Mouse (Mus musculus): ENCODE data around the gene 2510039O18Rik. TPM values are rescaled to one million over a fixed set of nuclear protein-coding genes. Genes with fewer than 3 reads are reported as not detected.

Gene 2510039O18Rik
- total RNA-seq (2021), result 10 to 100 TPM; 28.2 to 30.1 TPM
- long read RNA-seq, transcript 2510039O18Rik-201 (3 exons, 2,731 nt), result major isoform, 53 of 64 reads
- long read RNA-seq, partial matches to known transcripts, result 4 of 64 reads
- long read RNA-seq, other reads (novel, unspliced or antisense), result 7 of 64 reads

DNA sequence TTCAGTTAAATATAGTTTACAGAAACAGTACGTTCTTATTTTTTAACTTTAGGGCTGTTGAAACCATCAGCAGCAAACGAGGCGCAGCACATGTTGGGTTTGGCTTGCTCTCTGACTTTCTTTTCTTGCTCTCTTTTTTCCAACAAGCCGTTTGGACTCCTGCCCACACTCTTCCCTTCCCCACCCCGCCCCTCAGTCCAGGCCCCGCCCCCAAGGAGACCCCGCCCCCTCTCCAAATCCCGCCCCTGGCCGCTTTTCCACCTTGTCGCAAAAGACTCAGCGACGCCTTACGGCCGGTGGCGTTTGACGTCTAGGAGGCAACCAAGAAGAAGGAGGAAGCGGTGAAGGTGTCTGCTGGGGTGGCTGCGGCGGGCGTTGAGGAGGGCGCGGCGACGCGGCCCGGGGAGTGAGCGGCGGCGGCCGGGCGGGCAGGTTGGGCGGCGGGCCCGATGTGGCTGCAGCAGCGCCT, at the start of gene 2510039O18Rik:
TSS of gene 2510039O18Rik (plus strand) at position 320 of the 469 bp plus-strand sequence.
- peak; percentile 68 to 90 for DNase-seq (ENCODE audit: low spot score in 2 of 2)

DNA sequence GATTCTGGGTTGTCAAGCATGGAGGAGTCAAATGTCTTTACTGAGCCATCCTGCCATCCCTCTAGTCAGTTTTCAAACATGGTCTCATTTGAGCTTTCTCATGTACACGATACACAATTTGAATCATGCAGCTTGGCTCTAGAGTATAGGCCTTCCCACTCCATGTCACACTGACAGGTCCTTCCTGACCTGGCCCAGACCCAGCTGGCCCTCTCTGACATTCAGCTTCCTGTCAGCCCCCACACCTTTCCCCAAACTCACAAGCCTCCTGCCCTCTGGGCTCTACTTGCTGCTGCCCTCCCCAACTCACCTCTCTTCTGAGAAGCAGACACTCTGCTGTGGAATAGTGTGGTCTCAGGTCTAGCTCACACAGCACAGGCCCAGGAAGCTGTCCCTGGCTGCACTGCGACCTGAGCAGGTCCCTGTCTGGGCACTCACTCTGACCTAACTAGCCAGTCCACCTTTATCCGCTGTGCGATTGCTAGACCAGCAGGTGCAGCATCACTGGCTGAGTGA, 44.8 kb upstream of the 2510039O18Rik start:
- no peak for DNase-seq (ENCODE audit: low spot score in 2 of 2)

DNA sequence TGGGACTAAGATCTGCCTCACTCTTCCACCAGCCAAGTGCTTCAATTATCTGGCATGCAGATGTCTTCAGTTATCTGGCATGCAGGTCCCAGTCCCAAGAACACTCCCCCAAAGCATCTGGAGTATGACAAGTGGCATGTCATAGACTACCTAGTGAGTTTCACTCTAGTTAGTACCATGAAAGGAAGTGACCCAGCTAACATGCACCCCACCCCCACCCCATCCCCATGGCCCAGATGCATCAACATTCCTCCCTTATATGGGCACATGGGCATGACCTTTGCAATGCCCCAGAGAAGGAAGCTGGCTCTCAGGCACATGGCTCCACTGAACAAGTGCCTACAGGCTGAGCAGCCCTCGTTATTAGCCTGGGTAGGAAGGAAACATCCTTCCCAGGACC, 44.3 kb upstream of the 2510039O18Rik start:
- DNase-seq (ENCODE audit: low spot score in 2 of 2), result no peak

DNA sequence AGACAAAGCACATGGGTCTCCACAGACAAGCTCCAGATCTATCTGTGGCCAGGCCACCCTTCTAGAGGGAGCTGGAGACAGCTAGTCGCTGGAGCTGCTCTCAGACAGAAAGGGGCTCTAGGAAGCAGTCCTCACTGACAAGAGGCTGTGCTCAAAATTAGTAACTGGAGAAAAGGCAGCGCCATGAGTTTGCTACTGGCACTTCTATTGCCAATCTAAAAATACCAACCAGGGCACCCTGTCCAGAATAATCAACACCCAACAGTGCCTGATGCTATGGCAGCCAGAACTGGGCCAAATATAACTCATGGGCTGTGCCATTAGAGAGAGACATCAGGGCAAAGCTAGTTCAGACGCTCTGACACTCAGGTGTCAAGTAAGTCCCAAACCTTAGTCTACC, 43.3 kb upstream of the 2510039O18Rik start:
- peak in 1 of 2 experiments; percentile 46 for DNase-seq (ENCODE audit: low spot score in 2 of 2)

DNA sequence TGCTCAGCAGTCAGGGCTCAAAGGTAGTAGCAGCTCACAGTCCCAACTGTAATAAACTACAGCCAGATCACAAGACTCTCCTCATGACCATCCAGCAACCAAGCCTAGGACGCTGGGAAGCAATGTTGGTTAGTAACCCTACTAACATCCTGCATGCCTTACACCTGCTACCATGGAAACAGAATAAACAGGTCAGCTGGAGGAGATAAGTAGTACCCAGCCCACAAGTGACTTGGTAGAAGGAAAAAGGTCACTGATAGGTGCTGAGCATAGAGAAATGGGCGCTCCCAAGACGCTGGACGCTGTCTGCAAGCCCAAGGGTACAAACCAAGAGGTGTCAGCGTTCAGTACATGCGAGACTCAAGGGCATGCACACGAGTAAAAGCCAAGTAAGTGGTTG, 40.2 kb upstream of the 2510039O18Rik start:
- DNase-seq (ENCODE audit: low spot score in 2 of 2), result no peak

DNA sequence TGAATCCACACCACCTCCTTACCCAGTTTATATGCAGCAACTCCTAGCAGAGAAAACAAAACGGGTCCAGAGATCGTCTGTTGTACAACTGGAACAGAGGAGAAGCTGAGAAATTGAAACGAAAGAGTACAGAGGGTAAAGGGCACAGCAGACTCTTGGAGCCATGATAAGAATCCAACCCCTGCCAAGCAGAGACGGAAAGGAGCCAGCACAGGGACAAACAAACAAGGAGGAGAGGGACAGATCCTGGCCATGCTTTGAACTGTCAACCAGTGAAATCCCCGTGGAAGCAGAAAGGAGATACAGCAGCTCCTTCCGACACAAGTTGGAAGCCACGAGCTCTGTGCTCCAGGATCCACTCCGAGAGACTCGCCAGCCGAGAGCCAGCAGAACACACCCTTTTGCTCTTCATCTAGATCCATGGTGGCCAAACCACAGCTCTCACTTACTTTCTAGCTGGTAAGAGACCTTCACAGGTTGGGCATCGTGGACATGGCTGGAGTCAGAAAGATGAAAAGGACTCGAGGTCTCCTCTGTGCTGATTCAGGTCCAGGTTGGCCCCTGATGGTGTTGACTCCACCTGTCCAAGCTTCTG, 37.7 kb upstream of the 2510039O18Rik start:
- no peak for DNase-seq (ENCODE audit: low spot score in 2 of 2)

DNA sequence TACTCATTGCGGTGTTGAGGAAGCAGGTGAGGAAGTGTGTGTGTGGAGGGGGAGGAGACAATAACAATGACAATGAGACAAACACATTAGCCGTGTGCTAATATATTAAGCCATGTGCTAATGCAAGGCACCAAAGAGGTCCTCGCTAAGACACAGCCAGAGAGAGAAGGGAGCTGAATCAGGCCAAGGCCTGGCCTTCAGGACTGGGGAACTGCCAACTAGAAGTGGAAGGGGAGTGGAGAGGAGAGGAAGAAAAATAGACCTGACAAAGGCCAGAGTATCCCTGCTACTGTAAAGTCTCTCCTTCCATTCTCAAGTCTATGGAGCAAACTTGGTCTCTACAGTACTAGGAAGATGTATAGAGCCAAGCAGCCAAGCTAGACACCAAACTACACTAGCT, 37.1 kb upstream of the 2510039O18Rik start:
- no peak for DNase-seq (ENCODE audit: low spot score in 2 of 2)

DNA sequence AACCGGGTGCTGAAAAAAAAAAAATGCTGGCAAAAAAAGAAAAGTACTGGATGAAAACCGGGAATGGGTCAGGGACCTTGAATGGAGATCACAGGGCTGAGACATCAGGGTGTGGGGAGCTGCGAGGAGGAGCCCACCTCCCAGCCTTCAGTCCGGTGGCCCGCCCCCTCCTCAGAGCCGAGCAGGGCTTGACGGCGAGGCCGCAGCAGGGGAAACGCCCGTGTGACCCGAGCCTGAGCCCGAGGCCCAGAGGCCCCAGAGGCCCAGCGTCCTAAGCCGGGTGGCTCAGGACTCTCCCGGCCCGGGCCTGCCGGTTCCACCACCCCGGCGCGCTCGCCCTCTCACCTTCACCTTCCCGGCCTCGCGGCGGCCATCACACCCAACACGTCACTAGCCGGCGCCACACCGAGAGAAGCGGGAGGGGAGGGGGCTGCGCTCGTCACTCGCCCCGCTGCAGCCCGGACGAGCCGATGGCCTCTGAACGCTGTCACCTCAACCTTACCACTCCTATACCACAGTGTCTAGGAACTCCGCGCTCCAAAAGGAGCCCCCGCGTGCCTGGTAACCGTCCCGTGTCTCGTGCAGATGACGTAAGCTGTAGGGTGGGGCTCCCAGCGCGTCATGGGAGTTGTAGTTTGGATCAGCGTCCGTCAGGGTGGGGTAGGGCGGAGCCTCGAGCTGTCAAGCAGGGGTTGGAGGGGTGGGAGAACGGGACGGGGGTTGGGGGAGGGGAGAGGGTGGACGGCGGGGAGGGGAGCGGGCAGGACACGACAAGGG, 36.2 kb upstream of the 2510039O18Rik start, which contains the start of gene Mfn2:
TSS of gene Mfn2 (minus strand) at position 392 of the 777 bp plus-strand sequence.
- DNase-seq (ENCODE audit: low spot score in 2 of 2), result peak; percentile 87 to 95

DNA sequence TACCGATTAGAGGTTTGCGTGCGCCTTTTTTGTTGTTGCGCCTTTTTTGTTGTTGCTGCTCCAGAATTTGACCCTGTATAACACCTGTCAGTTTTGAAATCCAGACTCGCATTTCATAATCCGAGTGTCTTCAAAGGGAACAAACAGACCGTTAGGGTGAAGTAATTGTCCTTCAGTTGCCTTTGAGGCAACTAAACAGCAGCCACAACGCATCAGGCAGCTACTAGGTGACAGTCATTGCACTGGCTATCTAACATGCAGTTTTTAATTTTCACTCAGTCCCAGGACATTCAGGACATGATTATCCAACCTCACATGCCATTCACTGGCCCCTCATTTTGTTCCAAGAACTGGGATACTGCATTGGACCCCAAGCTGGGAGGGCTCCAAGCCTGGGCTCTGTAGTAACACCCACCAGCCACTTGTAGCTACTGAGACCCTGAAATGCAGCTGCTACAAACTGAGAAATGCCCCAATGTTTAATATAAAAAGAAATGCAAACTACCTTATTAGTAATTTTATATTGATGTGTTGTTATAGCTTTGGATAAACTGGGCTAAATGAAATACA, 35.5 kb upstream of the 2510039O18Rik start:
- DNase-seq (ENCODE audit: low spot score in 2 of 2), result no peak

DNA sequence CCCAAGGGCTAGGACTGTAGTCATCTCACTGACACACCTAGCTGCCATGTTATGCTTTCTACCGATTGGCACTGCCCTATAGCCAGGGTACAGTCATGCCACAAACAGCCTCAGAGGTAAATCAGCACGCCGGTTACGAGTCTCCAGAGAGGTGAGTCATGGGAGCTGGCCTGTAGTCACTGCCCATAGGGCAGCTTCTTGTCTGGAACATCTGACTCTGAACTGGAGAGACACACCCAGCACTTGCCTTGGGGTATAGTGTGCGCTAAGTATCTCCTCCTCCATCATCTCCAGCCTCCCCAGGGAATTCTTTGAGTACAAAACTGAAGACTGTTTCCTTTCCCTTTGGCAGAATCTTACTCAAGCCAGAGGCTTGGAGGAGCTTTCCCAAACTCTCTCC, 34.5 kb upstream of the 2510039O18Rik start:
- no peak for DNase-seq (ENCODE audit: low spot score in 2 of 2)

DNA sequence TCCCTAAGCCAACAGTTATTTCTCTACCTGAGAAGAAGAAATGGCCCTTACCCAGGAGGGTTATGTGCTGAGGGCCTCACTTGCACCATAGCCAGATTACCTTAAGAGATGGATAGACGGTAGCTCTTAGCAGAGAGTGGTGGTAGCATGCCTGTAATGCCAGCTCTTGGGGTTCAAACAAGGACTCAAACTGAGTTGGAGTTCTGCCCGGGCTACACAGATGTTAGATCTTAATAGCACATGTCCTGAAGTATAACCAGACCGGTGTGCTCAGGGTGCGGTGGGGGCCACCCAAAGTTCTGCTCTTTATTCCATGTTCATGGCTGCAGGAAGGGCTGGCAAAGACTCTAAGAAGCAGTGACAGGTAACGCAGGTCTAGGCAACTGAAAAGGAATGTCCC, 31.2 kb upstream of the 2510039O18Rik start:
- no peak for DNase-seq (ENCODE audit: low spot score in 2 of 2)

DNA sequence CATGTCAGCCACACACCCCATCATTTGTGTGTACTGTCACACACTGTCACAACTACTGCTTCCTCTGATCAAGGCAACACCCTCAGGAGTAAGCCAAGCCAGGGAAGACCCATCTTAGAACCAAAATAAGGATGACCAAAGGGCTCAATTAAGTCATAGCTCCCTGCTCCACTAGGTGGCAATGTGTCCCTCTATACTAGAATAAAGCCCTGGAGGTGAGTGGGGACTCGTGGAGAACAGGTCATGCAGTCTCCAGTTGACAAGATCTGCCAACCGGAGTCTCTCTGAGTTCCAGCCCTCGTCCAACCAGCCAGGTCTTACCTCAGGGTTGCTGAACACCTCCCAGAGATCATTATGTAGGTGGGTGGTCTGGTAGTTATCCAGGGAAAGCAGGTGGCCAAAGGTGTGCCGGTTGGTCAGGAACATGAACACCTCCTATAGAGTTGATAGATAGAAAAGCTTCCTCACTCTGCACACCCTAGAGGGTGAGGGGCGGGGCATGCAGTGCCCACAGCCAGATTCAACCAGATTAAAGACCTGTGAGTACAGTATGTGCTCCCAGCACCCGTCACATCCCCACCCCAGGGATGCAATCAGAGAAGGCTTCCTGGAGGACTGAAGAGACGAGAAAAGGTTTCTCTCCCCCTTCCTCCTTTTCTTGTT, 22.1 kb upstream of the 2510039O18Rik start:
- DNase-seq (ENCODE audit: low spot score in 2 of 2), result peak in 1 of 2 experiments; percentile 62

DNA sequence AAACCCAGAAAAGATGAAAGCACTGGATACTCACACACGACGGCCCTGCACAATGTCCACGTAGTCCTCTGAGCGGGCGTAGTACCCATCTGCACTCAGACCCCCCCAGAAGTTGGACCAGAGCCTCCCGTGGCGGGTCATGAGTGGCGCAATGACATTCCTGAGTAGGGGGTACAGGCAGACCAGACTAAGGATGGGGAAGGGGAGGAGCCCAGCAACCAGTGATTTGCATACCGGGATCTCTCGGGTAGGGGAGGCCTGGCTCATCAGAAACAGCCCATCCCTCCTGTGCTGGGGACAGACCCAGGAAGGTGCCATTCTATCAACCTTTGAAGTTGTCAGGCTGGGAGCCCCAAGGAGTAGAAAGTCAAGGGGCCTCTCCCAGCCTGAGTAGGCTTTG, 19.7 kb upstream of the 2510039O18Rik start:
- DNase-seq (ENCODE audit: low spot score in 2 of 2), result no peak

DNA sequence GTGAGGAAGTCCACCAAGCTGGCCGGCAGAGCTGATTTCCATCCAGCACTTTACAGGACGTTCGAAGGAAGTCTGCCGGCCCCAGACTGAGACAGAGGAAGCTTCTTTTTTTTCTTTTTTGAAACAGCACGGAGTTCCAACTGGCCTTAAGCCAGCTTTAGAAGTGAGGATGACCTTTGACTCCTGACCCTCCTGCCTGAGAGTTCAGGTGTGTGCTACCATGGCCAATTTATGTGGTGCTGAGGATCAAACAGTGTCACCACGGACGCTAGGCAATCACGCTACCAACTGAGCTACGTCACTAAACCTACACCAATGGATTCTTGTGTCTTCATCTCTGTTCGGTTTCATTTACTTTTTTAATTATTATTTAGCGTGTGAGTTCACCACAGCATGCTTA, 18.4 kb upstream of the 2510039O18Rik start:
- no peak for DNase-seq (ENCODE audit: low spot score in 2 of 2)

DNA sequence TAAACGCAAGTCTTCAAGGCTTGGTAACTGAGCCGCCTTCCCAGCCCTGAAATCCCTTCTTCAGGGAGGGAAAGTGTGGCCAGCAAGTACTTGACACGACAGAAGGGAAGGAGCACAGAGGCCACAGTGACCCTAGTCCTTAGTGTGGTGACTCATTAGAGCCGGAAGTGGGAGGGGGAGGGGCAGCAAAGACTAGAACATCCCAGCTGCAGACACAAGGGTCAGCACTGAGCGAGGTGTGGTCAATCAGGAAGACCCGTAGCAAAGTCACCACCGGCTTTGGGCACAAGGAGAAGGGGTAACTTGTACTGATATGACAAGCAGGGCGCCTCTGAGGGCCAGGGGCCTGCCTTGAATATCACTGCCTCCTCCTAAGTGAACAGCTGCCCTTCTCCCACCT, 13.0 kb upstream of the 2510039O18Rik start:
- DNase-seq (ENCODE audit: low spot score in 2 of 2), result no peak

DNA sequence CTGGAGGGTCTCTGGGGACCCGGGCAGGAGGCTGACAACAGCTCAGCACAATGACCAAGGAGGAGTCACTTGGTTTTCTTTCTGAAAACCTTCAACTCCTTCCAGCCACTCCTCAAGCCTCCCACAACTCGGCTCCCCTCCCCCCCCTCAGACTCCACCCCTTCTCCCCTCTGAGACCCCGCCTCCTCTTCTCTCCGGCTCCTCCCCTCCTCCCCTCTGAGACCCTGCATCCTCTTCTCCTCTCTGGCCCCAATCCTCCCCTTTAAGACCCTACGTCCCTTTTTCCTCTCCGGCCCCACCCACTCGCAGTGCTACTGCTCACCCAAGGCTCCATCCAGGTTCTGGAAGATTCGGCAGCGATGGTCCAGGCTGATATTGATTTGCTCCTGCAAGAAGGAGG, 12.6 kb upstream of the 2510039O18Rik start:
- DNase-seq (ENCODE audit: low spot score in 2 of 2), result no peak

DNA sequence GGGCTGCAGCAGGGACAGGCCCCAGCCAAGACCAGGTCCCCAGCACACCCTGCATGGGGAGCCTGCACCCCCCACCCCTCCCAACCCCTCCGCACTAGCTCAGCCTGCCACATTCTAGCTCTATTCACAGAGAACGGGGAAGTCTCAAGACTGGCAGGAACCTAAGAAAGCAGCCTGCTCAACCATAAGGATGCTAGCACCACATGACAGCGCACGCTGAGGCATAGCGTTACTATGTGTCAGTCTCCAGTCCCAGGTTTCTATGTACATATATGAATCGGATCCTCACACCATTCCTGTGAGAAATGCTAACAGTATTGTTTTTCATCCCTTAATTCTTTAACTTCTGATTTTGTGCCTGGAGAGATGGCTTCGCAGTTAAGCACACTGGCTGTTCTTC, 12.2 kb upstream of the 2510039O18Rik start:
- no peak for DNase-seq (ENCODE audit: low spot score in 2 of 2)

DNA sequence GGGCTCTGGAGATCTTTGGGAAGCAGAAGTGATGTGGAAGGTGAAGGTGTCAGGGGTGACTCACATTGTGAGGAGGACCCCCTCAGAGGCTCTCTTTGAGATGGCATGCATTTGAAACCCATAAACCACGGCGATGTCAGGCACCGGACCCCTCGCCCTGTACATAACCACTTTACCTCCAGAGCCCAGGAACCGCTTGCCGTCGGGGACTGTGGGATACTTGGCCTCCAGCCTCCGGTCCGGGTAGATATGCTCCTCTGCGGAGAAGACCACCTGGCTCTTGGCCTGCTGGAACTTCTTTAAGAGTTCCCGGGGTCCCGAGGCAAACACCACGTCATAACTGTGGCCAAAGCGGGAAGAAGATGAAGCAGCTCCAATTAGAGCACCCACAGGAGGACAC, 9.7 kb upstream of the 2510039O18Rik start:
- no peak for DNase-seq (ENCODE audit: low spot score in 2 of 2)

DNA sequence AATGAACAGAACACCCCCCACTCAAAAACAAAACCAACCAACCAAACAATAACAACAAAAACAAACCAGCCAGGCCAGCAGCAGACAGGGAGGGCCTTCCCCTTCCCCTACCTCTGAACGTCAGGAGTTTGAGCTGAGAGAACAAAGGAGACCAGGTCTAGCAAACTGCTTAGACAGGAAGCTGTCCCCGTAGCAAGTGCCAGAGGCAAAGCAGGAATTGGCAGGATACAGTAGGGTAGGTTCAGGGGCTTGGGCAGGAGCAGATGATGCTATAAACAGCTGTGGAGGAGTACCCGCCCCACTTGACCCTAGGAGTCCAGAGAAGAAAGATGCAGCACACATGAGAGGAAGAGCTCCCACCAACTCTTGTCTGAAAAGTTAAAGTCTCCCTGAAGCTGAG, 6.6 kb upstream of the 2510039O18Rik start:
- DNase-seq (ENCODE audit: low spot score in 2 of 2), result no peak

DNA sequence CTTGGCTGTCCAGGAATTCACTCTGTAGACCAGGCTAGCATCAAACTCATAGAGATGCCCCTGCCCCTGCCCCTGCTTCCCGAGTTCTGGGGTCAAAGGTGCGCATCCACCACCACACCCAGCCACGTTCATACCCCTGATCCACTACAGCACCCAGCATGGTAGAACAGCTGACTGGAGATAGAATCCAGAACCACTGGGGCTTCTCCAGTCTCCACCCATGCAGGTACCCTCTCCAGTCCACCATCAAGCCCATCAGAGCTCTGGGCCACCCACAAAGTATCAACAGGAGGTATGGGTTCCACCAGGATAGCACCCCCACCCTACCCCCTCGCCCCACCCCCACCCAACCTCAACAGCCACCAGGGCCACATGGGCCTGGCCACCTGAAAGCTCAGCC, 6.1 kb upstream of the 2510039O18Rik start:
- no peak for DNase-seq (ENCODE audit: low spot score in 2 of 2)

DNA sequence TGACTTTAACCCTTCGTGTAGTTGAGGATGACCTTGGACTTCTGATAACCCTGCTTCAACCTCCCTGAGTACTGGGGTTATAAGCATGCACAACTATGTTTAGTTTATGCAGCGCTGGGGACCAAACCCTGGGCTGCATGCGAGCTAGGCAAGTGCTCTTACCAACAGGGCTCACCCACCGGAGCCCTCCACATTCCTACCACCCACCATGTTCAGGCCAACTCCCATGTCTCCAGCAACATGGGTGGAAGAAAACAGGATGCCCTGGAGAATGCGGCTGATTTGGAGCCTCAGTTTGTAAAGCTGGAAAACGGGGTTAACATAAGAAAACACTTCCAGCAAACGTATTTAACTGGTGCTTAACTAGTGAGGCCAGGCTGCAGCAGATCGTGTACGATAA, 4.8 kb upstream of the 2510039O18Rik start:
- DNase-seq (ENCODE audit: low spot score in 2 of 2), result no peak

Measured in layer of hippocampus, adult 18-20 months (tissue).